Mouse (Mus musculus): ENCODE measurements around the gene Dnajc11. TPM values are rescaled to one million over a fixed set of nuclear protein-coding genes. Genes with fewer than 3 reads are reported as not detected.

Dnajc11 gene
- polyA plus RNA-seq, 1 experiment from 2014 or later: 57.1 TPM

DNA sequence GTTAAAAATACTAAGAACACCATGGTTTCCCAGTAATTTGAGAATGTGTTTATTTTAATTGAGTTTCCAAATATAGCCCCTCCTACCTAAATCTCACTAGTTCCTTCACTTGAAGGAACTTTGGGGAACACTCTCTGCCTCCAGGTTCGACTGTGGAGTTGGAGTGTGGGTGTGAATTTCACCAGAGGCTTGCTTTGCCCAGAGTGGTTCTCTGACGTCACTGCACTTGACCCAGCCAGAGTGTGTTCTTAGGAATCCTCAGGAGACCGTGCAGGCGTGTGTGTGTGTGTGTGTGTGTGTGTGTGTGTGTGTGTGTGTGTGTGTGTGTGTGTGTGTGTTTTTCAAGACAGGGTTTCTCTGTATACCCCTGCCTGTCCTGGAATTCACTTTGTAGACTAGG lies 67.4 kb downstream of the Dnajc11 start:
- no peaks in the 10 kb centered on the region for H3K36me3 ChIP-seq
- H3K27ac ChIP-seq (replicated peaks): no peak overlapping the region
- H3K9me3 ChIP-seq: no peaks in the 10 kb centered on the region
- H3K9ac ChIP-seq: no peak overlapping the region
- 37% methylated on average over 4 of the region's 4 CpGs for WGBS
- H3K4me1 ChIP-seq: peaks cover 11% of the 10 kb centered on the region
- no peak overlapping the region for H3K4me3 ChIP-seq
- ATAC-seq (ENCODE audit: extremely low read depth, insufficient number of reproducible peaks, low FRiP score, low TSS enrichment): no peak
- H3K27me3 ChIP-seq (replicated peaks): no peaks in the 10 kb centered on the region
- no peak overlapping the region for H3K4me2 ChIP-seq

DNA sequence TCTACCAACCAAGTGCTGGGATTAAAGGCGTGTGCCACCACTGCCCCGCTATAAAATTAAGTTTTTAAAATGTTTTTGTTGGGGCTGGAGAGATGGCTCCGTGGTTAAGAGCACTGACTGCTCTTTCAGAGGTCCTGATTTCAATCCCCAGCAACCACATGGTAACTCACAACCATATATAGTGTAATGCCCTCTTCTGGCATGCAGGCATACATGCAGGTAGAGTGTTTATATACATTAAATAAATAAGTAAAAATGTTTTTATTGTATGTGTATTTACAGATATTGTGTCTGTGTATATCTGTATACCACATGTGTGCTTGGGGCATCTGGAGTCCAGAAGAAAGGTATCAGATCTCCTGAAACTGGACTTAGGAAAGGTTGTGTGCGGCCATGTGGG lies 67.8 kb downstream of the Dnajc11 start:
- 69% methylated on average over 4 of the region's 4 CpGs for WGBS
- H3K36me3 ChIP-seq: no peaks in the 10 kb centered on the region
- H3K27ac ChIP-seq (replicated peaks): no peak overlapping the region
- H3K9ac ChIP-seq: no peak overlapping the region
- no peaks in the 10 kb centered on the region for H3K27me3 ChIP-seq (replicated peaks)
- no peak for ATAC-seq (ENCODE audit: extremely low read depth, insufficient number of reproducible peaks, low FRiP score, low TSS enrichment)
- no peak overlapping the region for H3K4me3 ChIP-seq
- peaks cover 13% of the 10 kb centered on the region for H3K4me1 ChIP-seq
- no peaks in the 10 kb centered on the region for H3K9me3 ChIP-seq
- no peak overlapping the region for H3K4me2 ChIP-seq

- H3K4me2 ChIP-seq: no peak overlapping the region
- no peaks in the 10 kb centered on the region for H3K36me3 ChIP-seq
- H3K27ac ChIP-seq (replicated peaks): no peak overlapping the region
- H3K4me3 ChIP-seq: no peak overlapping the region
- H3K27me3 ChIP-seq (replicated peaks): no peaks in the 10 kb centered on the region
- H3K9ac ChIP-seq: no peak overlapping the region
- no peaks in the 10 kb centered on the region for H3K9me3 ChIP-seq
- H3K4me1 ChIP-seq: peaks cover 19% of the 10 kb centered on the region
- no peak for ATAC-seq (ENCODE audit: extremely low read depth, insufficient number of reproducible peaks, low FRiP score, low TSS enrichment)
- 80% methylated on average over 3 of the region's 3 CpGs for WGBS
Observed at GRCm38 (mm10) chr4:152002063-152002462, 68.6 kb downstream of the Dnajc11 start.

DNA sequence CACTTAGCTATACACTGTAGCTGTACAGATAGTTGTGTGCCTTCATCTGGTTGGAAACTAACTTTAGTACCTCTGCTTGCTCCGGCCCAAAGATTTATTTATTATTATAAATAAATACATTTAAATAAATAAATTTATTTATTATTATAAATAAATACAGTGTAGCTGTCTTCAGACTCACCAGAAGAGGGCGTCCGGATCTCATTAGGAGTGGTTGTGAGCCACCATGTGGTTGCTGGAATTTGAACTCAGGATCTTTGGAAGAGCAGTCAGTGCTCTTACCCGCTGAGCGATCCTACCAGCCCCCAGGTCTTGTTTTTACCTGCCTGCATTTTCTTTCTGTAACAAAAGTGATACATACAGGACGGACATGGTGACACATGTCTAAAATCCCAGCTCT lies 72.6 kb downstream of the Dnajc11 start:
- Histone ChIP-seq H3K9me3 (no peaks in the 10 kb centered on the region), H3K4me2 (no peak overlapping the region), H3K4me1 (peaks cover 31% of the 10 kb centered on the region), H3K27ac (replicated peaks) (0 out of 2 replicates have a peak overlapping the region, but pooled peaks have one; percentile 95), H3K9ac (no peak overlapping the region), H3K27me3 (replicated peaks) (no peaks in the 10 kb centered on the region), H3K36me3 (no peaks in the 10 kb centered on the region), H3K4me3 (no peak overlapping the region)
- ATAC-seq (ENCODE audit: extremely low read depth, insufficient number of reproducible peaks, low FRiP score, low TSS enrichment): no peak
- whole genome bisulfite sequencing: 71% methylated on average over 6 of the region's 6 CpGs

- Histone ChIP-seq H3K4me2 (peak overlapping the region; percentile 99), H3K9me3 (no peaks in the 10 kb centered on the region), H3K36me3 (peaks cover 6% of the 10 kb centered on the region; the same call in 1 of the 2 replicates), H3K4me1 (peaks cover 38% of the 10 kb centered on the region), H3K27ac (replicated peaks) (peak overlapping the region; percentile 95), H3K4me3 (no peak overlapping the region), H3K27me3 (replicated peaks) (no peaks in the 10 kb centered on the region), H3K9ac (peak overlapping the region; percentile 94)
- ATAC-seq (ENCODE audit: extremely low read depth, insufficient number of reproducible peaks, low FRiP score, low TSS enrichment): no peak
- WGBS: 39% methylated on average over 3 of the region's 3 CpGs
Observed at GRCm38 (mm10) chr4:152006812-152007211, 73.3 kb downstream of the Dnajc11 start.

- H3K4me2 ChIP-seq: peak overlapping the region; percentile 99
- peaks cover 46% of the 10 kb centered on the region for H3K4me1 ChIP-seq
- H3K27ac ChIP-seq (replicated peaks): peak overlapping the region; percentile 95
- 8% methylated on average over 8 of the region's 8 CpGs for WGBS
- peaks cover 13% of the 10 kb centered on the region for H3K36me3 ChIP-seq
- H3K4me3 ChIP-seq: peak overlapping the region; percentile 87
- ATAC-seq (ENCODE audit: extremely low read depth, insufficient number of reproducible peaks, low FRiP score, low TSS enrichment): no peak
- H3K9me3 ChIP-seq: no peaks in the 10 kb centered on the region
- no peaks in the 10 kb centered on the region for H3K27me3 ChIP-seq (replicated peaks)
- H3K9ac ChIP-seq: peak overlapping the region; percentile 94
Observed at GRCm38 (mm10) chr4:152007481-152008147, 74.1 kb downstream of the Dnajc11 start.

DNA sequence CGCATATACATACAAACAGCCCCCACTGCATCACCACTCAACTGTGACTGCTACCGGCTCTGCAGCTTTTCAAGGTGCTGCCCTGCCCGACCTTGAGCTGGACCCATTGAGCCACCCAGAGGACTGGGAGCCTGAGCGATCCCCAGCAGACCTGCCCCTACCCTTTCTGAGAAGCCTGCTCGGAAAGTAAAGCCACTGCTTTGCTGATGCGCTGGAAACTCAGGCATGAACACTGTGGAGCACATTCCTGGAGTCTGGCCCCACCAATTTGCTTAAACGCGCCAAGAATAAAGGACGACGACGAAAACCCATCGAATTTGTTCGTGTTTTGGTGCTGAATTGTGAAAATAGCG lies 74.6 kb downstream of the Dnajc11 start:
- peak overlapping the region; percentile 99 for H3K4me2 ChIP-seq
- peak overlapping the region; percentile 95 for H3K27ac ChIP-seq (replicated peaks)
- peaks cover 51% of the 10 kb centered on the region for H3K4me1 ChIP-seq
- ATAC-seq (ENCODE audit: extremely low read depth, insufficient number of reproducible peaks, low FRiP score, low TSS enrichment): no peak
- WGBS: 1% methylated on average over 14 of the region's 14 CpGs
- peak overlapping the region; percentile 87 for H3K4me3 ChIP-seq
- no peaks in the 10 kb centered on the region for H3K9me3 ChIP-seq
- H3K36me3 ChIP-seq: peaks cover 18% of the 10 kb centered on the region
- no peaks in the 10 kb centered on the region for H3K27me3 ChIP-seq (replicated peaks)
- peak overlapping the region; percentile 94 for H3K9ac ChIP-seq

- Histone ChIP-seq H3K4me3 (peak within 1 kb of the TSS; percentile 87), H3K4me1 (peaks cover 57% of the 10 kb centered on the region), H3K4me2 (peak within 1 kb of the TSS; percentile 99), H3K27me3 (replicated peaks) (no peaks in the 10 kb centered on the region), H3K9me3 (no peaks in the 10 kb centered on the region), H3K9ac (peak within 1 kb of the TSS; percentile 94), H3K27ac (replicated peaks) (peak within 1 kb of the TSS; percentile 95), H3K36me3 (peaks cover 24% of the 10 kb centered on the region)
- ATAC-seq (ENCODE audit: extremely low read depth, insufficient number of reproducible peaks, low FRiP score, low TSS enrichment): peak; percentile 81
- WGBS: under 1% methylated on average over 45 of the region's 45 CpGs
Observed at GRCm38 (mm10) chr4:152008622-152009075, 75.2 kb downstream of the Dnajc11 start, which contains the start of gene Klhl21. TSS of gene Klhl21 (plus strand) at chr4:152008803.

- H3K9ac ChIP-seq: peak overlapping the region; percentile 94
- no peaks in the 10 kb centered on the region for H3K27me3 ChIP-seq (replicated peaks)
- ATAC-seq (ENCODE audit: extremely low read depth, insufficient number of reproducible peaks, low FRiP score, low TSS enrichment): peak; percentile 45
- H3K36me3 ChIP-seq: peaks cover 31% of the 10 kb centered on the region
- H3K4me2 ChIP-seq: peak overlapping the region; percentile 99
- peak overlapping the region; percentile 87 for H3K4me3 ChIP-seq
- H3K4me1 ChIP-seq: peaks cover 62% of the 10 kb centered on the region
- H3K9me3 ChIP-seq: no peaks in the 10 kb centered on the region
- H3K27ac ChIP-seq (replicated peaks): peak overlapping the region; percentile 95
- under 1% methylated on average over 111 of the region's 115 CpGs for WGBS
Observed at GRCm38 (mm10) chr4:152009076-152010051, 75.9 kb downstream of the Dnajc11 start.

DNA sequence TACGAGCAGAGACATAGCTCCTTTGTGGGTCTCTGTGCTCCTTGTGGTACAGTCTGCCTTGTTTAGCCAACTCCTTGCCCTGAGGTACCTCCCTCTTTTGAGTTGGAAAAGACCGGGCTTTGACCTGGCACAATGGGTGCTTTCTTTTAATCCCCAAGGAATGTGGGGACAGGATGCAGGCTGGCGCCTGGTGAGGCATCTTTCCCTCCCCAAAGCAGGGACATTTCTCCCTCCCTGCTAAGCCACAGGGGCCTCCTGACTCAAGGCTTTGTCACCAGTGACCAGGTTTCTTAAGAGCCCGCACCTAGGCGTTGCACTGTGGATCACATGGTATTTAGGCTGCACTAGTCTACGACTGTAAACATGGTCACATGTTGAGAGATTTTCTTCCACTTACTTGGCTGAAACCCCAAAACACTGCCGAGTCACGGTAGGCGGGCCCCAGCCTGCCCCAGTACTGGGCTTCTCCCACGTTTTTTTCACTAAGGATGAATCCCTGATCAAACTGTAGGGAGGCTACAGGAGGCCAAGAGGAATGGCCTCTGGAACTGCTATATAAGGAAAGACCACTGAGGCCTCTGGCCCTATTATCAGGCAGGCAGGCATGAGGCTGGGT lies 76.7 kb downstream of the Dnajc11 start:
- peak overlapping the region; percentile 99 for H3K4me2 ChIP-seq
- ATAC-seq (ENCODE audit: extremely low read depth, insufficient number of reproducible peaks, low FRiP score, low TSS enrichment): peak; percentile 6; the same call in 1 of the 2 replicates
- H3K36me3 ChIP-seq: peaks cover 39% of the 10 kb centered on the region
- peak overlapping the region; percentile 94 for H3K9ac ChIP-seq
- no peaks in the 10 kb centered on the region for H3K9me3 ChIP-seq
- under 1% methylated on average over 10 of the region's 10 CpGs for WGBS
- H3K4me3 ChIP-seq: peak overlapping the region; percentile 87
- H3K4me1 ChIP-seq: peaks cover 62% of the 10 kb centered on the region
- H3K27ac ChIP-seq (replicated peaks): peak overlapping the region; percentile 95
- no peaks in the 10 kb centered on the region for H3K27me3 ChIP-seq (replicated peaks)

DNA sequence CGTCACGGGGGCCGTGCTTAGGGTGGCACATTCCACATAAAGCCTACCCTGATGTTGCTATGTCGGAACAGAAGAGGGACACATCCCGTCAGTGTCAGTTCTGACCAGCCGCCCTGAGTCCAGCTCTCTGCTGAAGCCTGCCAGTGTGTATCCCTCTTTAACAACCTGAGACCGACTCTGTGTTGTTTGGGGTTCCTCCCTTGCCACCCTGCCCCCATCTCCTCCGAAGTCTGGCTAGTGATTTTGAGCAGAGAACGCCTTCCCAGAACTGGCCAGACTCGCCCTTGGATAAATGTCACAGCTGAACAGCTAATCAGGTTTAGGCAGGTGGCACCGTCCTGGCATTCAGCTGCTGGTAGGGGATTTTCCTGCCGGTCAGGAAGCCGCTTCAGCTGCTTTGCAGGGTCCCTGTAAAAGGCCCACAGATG lies 77.2 kb downstream of the Dnajc11 start:
- Histone ChIP-seq H3K36me3 (peaks cover 44% of the 10 kb centered on the region), H3K4me3 (peak overlapping the region; percentile 87), H3K9me3 (no peaks in the 10 kb centered on the region), H3K4me2 (peak overlapping the region; percentile 99), H3K9ac (peak overlapping the region; percentile 94), H3K27ac (replicated peaks) (peak overlapping the region; percentile 95), H3K27me3 (replicated peaks) (no peaks in the 10 kb centered on the region), H3K4me1 (peaks cover 62% of the 10 kb centered on the region)
- 3% methylated on average over 13 of the region's 13 CpGs for WGBS
- peak; percentile 2; the same call in 1 of the 2 replicates for ATAC-seq (ENCODE audit: extremely low read depth, insufficient number of reproducible peaks, low FRiP score, low TSS enrichment)

All from heart, embryonic 13.5 days (tissue).